In genomic region chr4:138216891-138217392, GRCm38 (mm10) we compare ENCODE assay signal across 8 mouse cellular contexts. TPM values are rescaled to one million over a fixed set of nuclear protein-coding genes. Genes with fewer than 3 reads are reported as not detected.
DNase-seq lines count a peak whose midpoint lies in the region; ATAC-seq and TF ChIP-seq lines count a peak whose summit lies in the region.

No protein-coding gene starts in this region.

- under 1% methylated on average over 64 of the region's 68 CpGs for WGBS in embryonic facial prominence, embryonic 13.5 days
- WGBS in kidney, adult 2 months = 1% methylated on average over 66 of the region's 68 CpGs
- under 1% methylated on average over 59 of the region's 68 CpGs for WGBS in limb, embryonic 12.5 days
- WGBS in midbrain, embryonic 15.5 days = under 1% methylated on average over 46 of the region's 68 CpGs
- WGBS in spleen, adult 2 months = under 1% methylated on average over 62 of the region's 68 CpGs

- H3K4me1 ChIP-seq in embryonic facial prominence, embryonic 13.5 days = peaks cover 31% of the 10 kb centered on the region
- peaks cover 8% of the 10 kb centered on the region; the same call in 1 of the 2 replicates for H3K4me1 ChIP-seq in kidney, adult 2 months (ENCODE audit: control insufficient read depth, insufficient read depth, low read length)
- peaks cover 27% of the 10 kb centered on the region for H3K4me1 ChIP-seq in limb, embryonic 12.5 days (replicated peaks)
- H3K4me1 ChIP-seq in midbrain, embryonic 15.5 days = peaks cover 35% of the 10 kb centered on the region
- peaks cover 15% of the 10 kb centered on the region for H3K4me1 ChIP-seq in spleen, adult 2 months (ENCODE audit: control insufficient read depth, insufficient read depth, insufficient read length)

- TF ChIP-seq CTCF in kidney, adult 2 months (conservative IDR thresholded peaks at IDR 0.05; ENCODE audit: insufficient read depth, insufficient read length, low read depth, low read length) = no peak
- no peak for TF ChIP-seq CTCF in spleen, adult 2 months (IDR thresholded peaks at IDR 0.05; ENCODE audit: extremely low read depth, insufficient read depth, insufficient read length, insufficient replicate concordance)

- peak; percentile 98 for DNase-seq in 3134 (ENCODE audit: extremely low read depth, insufficient read length, low spot score)
- peak; percentile 99 for DNase-seq in adrenal gland, postnatal 36 days
- peak; percentile 97 to 98 for DNase-seq in heart, adult 18-20 months
- DNase-seq in kidney, adult 2 months = peak; percentile 99
- DNase-seq in spleen, adult 2 months (ENCODE audit: low read depth in 1 of 2, low spot score in 2 of 2) = peak; percentile 93 to 97

- no peaks in the 10 kb centered on the region for H3K9me3 ChIP-seq in embryonic facial prominence, embryonic 13.5 days
- H3K9me3 ChIP-seq in limb, embryonic 12.5 days = no peaks in the 10 kb centered on the region
- no peaks in the 10 kb centered on the region for H3K9me3 ChIP-seq in midbrain, embryonic 15.5 days

- H3K36me3 ChIP-seq in embryonic facial prominence, embryonic 13.5 days = peaks cover 11% of the 10 kb centered on the region; the same call in 1 of the 2 replicates
- no peaks in the 10 kb centered on the region for H3K36me3 ChIP-seq in kidney, adult 2 months (ENCODE audit: control insufficient read depth, insufficient read depth, low read length)
- H3K36me3 ChIP-seq in limb, embryonic 12.5 days = peaks cover 20% of the 10 kb centered on the region
- no peaks in the 10 kb centered on the region for H3K36me3 ChIP-seq in midbrain, embryonic 15.5 days (replicated peaks)
- H3K36me3 ChIP-seq in spleen, adult 2 months (ENCODE audit: control insufficient read depth, insufficient read depth, low read length) = no peaks in the 10 kb centered on the region

- H3K27me3 ChIP-seq in embryonic facial prominence, embryonic 13.5 days = no peaks in the 10 kb centered on the region
- H3K27me3 ChIP-seq in kidney, adult 2 months (replicated peaks; ENCODE audit: control insufficient read depth, insufficient read depth, low read length) = no peaks in the 10 kb centered on the region
- no peaks in the 10 kb centered on the region for H3K27me3 ChIP-seq in limb, embryonic 12.5 days
- H3K27me3 ChIP-seq in midbrain, embryonic 15.5 days (replicated peaks) = no peaks in the 10 kb centered on the region
- no peaks in the 10 kb centered on the region for H3K27me3 ChIP-seq in spleen, adult 2 months (ENCODE audit: control insufficient read depth, insufficient read depth, low read length)

- H3K9ac ChIP-seq in embryonic facial prominence, embryonic 13.5 days = peak overlapping the region; percentile 99
- H3K9ac ChIP-seq in limb, embryonic 12.5 days (replicated peaks) = peak overlapping the region; percentile 97
- H3K9ac ChIP-seq in midbrain, embryonic 15.5 days = peak overlapping the region; percentile 96

- TF ChIP-seq POLR2A in kidney, adult 2 months (IDR thresholded peaks at IDR 0.05; ENCODE audit: low read depth, low read length) = no peak
- no peak for TF ChIP-seq POLR2A in spleen, adult 2 months (IDR thresholded peaks at IDR 0.05; ENCODE audit: low read depth, low read length)

- H3K4me3 ChIP-seq in embryonic facial prominence, embryonic 13.5 days = peak overlapping the region; percentile 99
- H3K4me3 ChIP-seq in kidney, adult 2 months (ENCODE audit: insufficient read depth, low read depth, low read length) = peak overlapping the region; percentile 95
- H3K4me3 ChIP-seq in limb, embryonic 12.5 days (replicated peaks) = peak overlapping the region; percentile 100
- H3K4me3 ChIP-seq in midbrain, embryonic 15.5 days = peak overlapping the region; percentile 90
- H3K4me3 ChIP-seq in spleen, adult 2 months (ENCODE audit: extremely low read depth, insufficient read depth, insufficient read length) = peak overlapping the region; percentile 98

- H3K4me2 ChIP-seq in embryonic facial prominence, embryonic 13.5 days = peak overlapping the region; percentile 90
- H3K4me2 ChIP-seq in limb, embryonic 12.5 days = peak overlapping the region; percentile 78
- peak overlapping the region; percentile 79 for H3K4me2 ChIP-seq in midbrain, embryonic 15.5 days

- peak overlapping the region; percentile 98 for H3K27ac ChIP-seq in embryonic facial prominence, embryonic 13.5 days
- peak overlapping the region; percentile 97 for H3K27ac ChIP-seq in kidney, adult 2 months (ENCODE audit: insufficient read depth, low read depth, low read length)
- peak overlapping the region; percentile 99 for H3K27ac ChIP-seq in limb, embryonic 12.5 days
- peak overlapping the region; percentile 100 for H3K27ac ChIP-seq in midbrain, embryonic 15.5 days
- H3K27ac ChIP-seq in spleen, adult 2 months (ENCODE audit: insufficient read depth, low read length) = peak overlapping the region; percentile 96

- peak; percentile 98 for ATAC-seq in embryonic facial prominence, embryonic 13.5 days (ENCODE audit: insufficient number of reproducible peaks, insufficient read depth, low FRiP score, low TSS enrichment, low read depth)
- ATAC-seq in limb, embryonic 12.5 days (ENCODE audit: insufficient number of reproducible peaks, insufficient read depth, low FRiP score, low TSS enrichment, low read depth) = peak; percentile 92
- ATAC-seq in midbrain, embryonic 15.5 days (replicated peaks) = peak; percentile 95

RNA-seq across cellular contexts. Expression of gene Hp1bp3, which starts 0.8 kb away (rescaled TPM):
- total RNA-seq in adrenal gland, postnatal 36 days (2021) = 100 to 1,000 TPM; 192 to 251 TPM
- polyA plus RNA-seq in embryonic facial prominence, embryonic 13.5 days (2015; fragmentation: Nextera tagmentation; extraction: Ambion mirVana) = 218 and 228 TPM in 2 replicates
- total RNA-seq in heart, adult 18-20 months (2021) = 10 to 100 TPM; 84.3 to 85.1 TPM
- 53.1 and 59.5 TPM in 2 replicates for polyA plus RNA-seq in kidney, adult 2 months (2012; rRNA removed)
- 193 and 207 TPM in 2 replicates for polyA plus RNA-seq in limb, embryonic 12.5 days (2016; fragmentation: Nextera tagmentation; extraction: Ambion mirVana)
- polyA plus RNA-seq in midbrain, embryonic 15.5 days (2015; fragmentation: Nextera tagmentation; extraction: Ambion mirVana) = 205 and 219 TPM in 2 replicates
- 33.5 and 34.2 TPM in 2 replicates for polyA plus RNA-seq in spleen, adult 2 months (2012; rRNA removed)

RNA-seq across cellular contexts. Expression of gene Sh2d5, which starts 33.3 kb away (rescaled TPM):
- total RNA-seq in adrenal gland, postnatal 36 days (2021) = 1 to 10 TPM in 1 of 2 experiments, under 1 TPM in 1; 0.92 to 2.9 TPM
- polyA plus RNA-seq in embryonic facial prominence, embryonic 13.5 days (2015; fragmentation: Nextera tagmentation; extraction: Ambion mirVana) = 0.79 and 1.2 TPM in 2 replicates
- total RNA-seq in heart, adult 18-20 months (2021) = not detected
- 0.23 and 0.29 TPM in 2 replicates for polyA plus RNA-seq in kidney, adult 2 months (2012; rRNA removed)
- 0.87 and 1.9 TPM in 2 replicates for polyA plus RNA-seq in limb, embryonic 12.5 days (2016; fragmentation: Nextera tagmentation; extraction: Ambion mirVana)
- 17.0 and 17.4 TPM in 2 replicates for polyA plus RNA-seq in midbrain, embryonic 15.5 days (2015; fragmentation: Nextera tagmentation; extraction: Ambion mirVana)
- polyA plus RNA-seq in spleen, adult 2 months (2012; rRNA removed) = 1.4 and 1.5 TPM in 2 replicates

RNA-seq across cellular contexts. Expression of gene Kif17, which starts 33.3 kb away (rescaled TPM):
- total RNA-seq in adrenal gland, postnatal 36 days (2021) = 1 to 10 TPM; 1.6 to 3.5 TPM
- 1.4 and 1.7 TPM in 2 replicates for polyA plus RNA-seq in embryonic facial prominence, embryonic 13.5 days (2015; fragmentation: Nextera tagmentation; extraction: Ambion mirVana)
- under 1 TPM; 0.17 to 0.26 TPM for total RNA-seq in heart, adult 18-20 months (2021)
- polyA plus RNA-seq in kidney, adult 2 months (2012; rRNA removed) = 0.48 and 0.64 TPM in 2 replicates
- polyA plus RNA-seq in limb, embryonic 12.5 days (2016; fragmentation: Nextera tagmentation; extraction: Ambion mirVana) = 1.0 and 1.3 TPM in 2 replicates
- 2.8 and 3.8 TPM in 2 replicates for polyA plus RNA-seq in midbrain, embryonic 15.5 days (2015; fragmentation: Nextera tagmentation; extraction: Ambion mirVana)
- polyA plus RNA-seq in spleen, adult 2 months (2012; rRNA removed) = 0.28 and 0.38 TPM in 2 replicates

Comparison
In these comparisons a context has a peak if more than half of its experiments do, and no peak if none do; other contexts are left out.
1. Peak in every context shown above with its lines: DNase-seq, ATAC-seq, H3K4me3 ChIP-seq and H3K27ac ChIP-seq.